In genomic region chr4:132545851-132546250, GRCm38 (mm10) we compare ENCODE assay signal across 9 mouse cellular contexts. TPM values are rescaled to one million over a fixed set of nuclear protein-coding genes. Genes with fewer than 3 reads are reported as not detected.
DNase-seq lines count a peak whose midpoint lies in the region; ATAC-seq and TF ChIP-seq lines count a peak whose summit lies in the region.
"Had no signal": no experiment of that assay in that cellular context is flagged by ENCODE, and none has a peak within 500 bp of the region (broad histone marks: within the 10 kb centered on the region; RNA-seq: fewer than 3 reads in every experiment).

No protein-coding gene starts in this region.

- H3K4me3 ChIP-seq in midbrain, embryonic 14.5 days (replicated peaks; ENCODE audit: low read depth, low read length): no peak overlapping the region
- no peak overlapping the region for H3K4me3 ChIP-seq in midbrain, embryonic 16.5 days (ENCODE audit: low read depth, low read length)
- H3K4me3 ChIP-seq in embryonic facial prominence, embryonic 10.5 days: no peak overlapping the region
- H3K4me3 ChIP-seq in hindbrain, postnatal 0 days (ENCODE audit: low read length): no peak overlapping the region
- H3K4me3 ChIP-seq: erythroblast, embryonic 14.5 days had no signal

- DNase-seq in midbrain, embryonic 14.5 days: peak; percentile 84
- peak; percentile 45 for DNase-seq in adrenal gland, adult 8-10 months
- peak; percentile 65 for DNase-seq in embryonic facial prominence, embryonic 10.5 days (ENCODE audit: low spot score)
- peak; percentile 80 for DNase-seq in hindbrain, postnatal 0 days (ENCODE audit: low spot score)
- peak; percentile 56 for DNase-seq in left cerebral cortex, postnatal 4 days
- DNase-seq in natural killer cell, adult 2 months (ENCODE audit: low spot score in 2 of 2): peak; percentile 59 to 71
- peak; percentile 62 for DNase-seq in thymus, postnatal 25 days

- 49% methylated on average over 8 of the region's 8 CpGs for WGBS in midbrain, embryonic 14.5 days
- 49% methylated on average over 8 of the region's 8 CpGs for WGBS in midbrain, embryonic 16.5 days
- 51% methylated on average over 8 of the region's 8 CpGs for WGBS in embryonic facial prominence, embryonic 10.5 days
- 46% methylated on average over 8 of the region's 8 CpGs for WGBS in hindbrain, postnatal 0 days

- no peak overlapping the region for H3K9ac ChIP-seq in midbrain, embryonic 14.5 days (replicated peaks; ENCODE audit: low read length)
- no peak overlapping the region for H3K9ac ChIP-seq in midbrain, embryonic 16.5 days (ENCODE audit: low read depth, low read length)
- no peak overlapping the region for H3K9ac ChIP-seq in hindbrain, postnatal 0 days (replicated peaks; ENCODE audit: low read length)

- intact Hi-C loops in left cerebral cortex, postnatal 4 days (cut with DNase I): no loop called here

- H3K27ac ChIP-seq in midbrain, embryonic 14.5 days (replicated peaks; ENCODE audit: low read depth, low read length): no peak overlapping the region
- no peak overlapping the region for H3K27ac ChIP-seq in midbrain, embryonic 16.5 days (ENCODE audit: low read length)
- no peak overlapping the region for H3K27ac ChIP-seq in embryonic facial prominence, embryonic 10.5 days (replicated peaks)
- no peak overlapping the region for H3K27ac ChIP-seq in hindbrain, postnatal 0 days

- no peaks in the 10 kb centered on the region for H3K27me3 ChIP-seq in midbrain, embryonic 14.5 days (ENCODE audit: control insufficient read depth, insufficient read depth, low read length)
- H3K27me3 ChIP-seq in midbrain, embryonic 16.5 days (ENCODE audit: control insufficient read depth, insufficient read depth, low read depth, low read length): no peaks in the 10 kb centered on the region
- no peaks in the 10 kb centered on the region for H3K27me3 ChIP-seq in embryonic facial prominence, embryonic 10.5 days (replicated peaks; ENCODE audit: low read depth, poor library complexity, severe bottlenecking)
- H3K27me3 ChIP-seq in hindbrain, postnatal 0 days (ENCODE audit: insufficient read depth, low read length): no peaks in the 10 kb centered on the region

- TF ChIP-seq CTCF in hindbrain, postnatal 0 days (IDR thresholded peaks at IDR 0.05; ENCODE audit: low read depth): peak; percentile 79

- peaks cover 85% of the 10 kb centered on the region for H3K36me3 ChIP-seq in midbrain, embryonic 14.5 days (ENCODE audit: control insufficient read depth, insufficient read depth, low read length)
- H3K36me3 ChIP-seq in midbrain, embryonic 16.5 days (ENCODE audit: control insufficient read depth, insufficient read depth, low read length): peaks cover 39% of the 10 kb centered on the region
- peaks cover 99% of the 10 kb centered on the region for H3K36me3 ChIP-seq in embryonic facial prominence, embryonic 10.5 days (replicated peaks)
- peaks cover 64% of the 10 kb centered on the region for H3K36me3 ChIP-seq in hindbrain, postnatal 0 days (ENCODE audit: insufficient read depth, low read length)

- H3K4me1 ChIP-seq in midbrain, embryonic 14.5 days (ENCODE audit: control insufficient read depth, insufficient read depth, low read length): no peaks in the 10 kb centered on the region
- no peaks in the 10 kb centered on the region for H3K4me1 ChIP-seq in midbrain, embryonic 16.5 days (ENCODE audit: control insufficient read depth, insufficient read depth, low read length)
- H3K4me1 ChIP-seq in embryonic facial prominence, embryonic 10.5 days: no peaks in the 10 kb centered on the region
- H3K4me1 ChIP-seq in hindbrain, postnatal 0 days (ENCODE audit: insufficient read depth, low read length): no peaks in the 10 kb centered on the region

- H3K4me2 ChIP-seq in midbrain, embryonic 14.5 days (ENCODE audit: low read length): no peak overlapping the region
- H3K4me2 ChIP-seq in midbrain, embryonic 16.5 days (ENCODE audit: low read length): no peak overlapping the region
- no peak overlapping the region for H3K4me2 ChIP-seq in hindbrain, postnatal 0 days (ENCODE audit: low read depth, low read length)

- no peak for ATAC-seq in midbrain, embryonic 14.5 days (ENCODE audit: low FRiP score, low TSS enrichment)
- no peak for ATAC-seq in midbrain, embryonic 16.5 days
- no peak for ATAC-seq in hindbrain, postnatal 0 days

- H3K9me3 ChIP-seq in midbrain, embryonic 14.5 days (ENCODE audit: control insufficient read depth, low read length): no peaks in the 10 kb centered on the region
- no peaks in the 10 kb centered on the region for H3K9me3 ChIP-seq in midbrain, embryonic 16.5 days (replicated peaks; ENCODE audit: control insufficient read depth, low read length, poor library complexity, severe bottlenecking)
- no peaks in the 10 kb centered on the region for H3K9me3 ChIP-seq in embryonic facial prominence, embryonic 10.5 days
- H3K9me3 ChIP-seq in hindbrain, postnatal 0 days (ENCODE audit: low read length): no peaks in the 10 kb centered on the region

RNA-seq across cellular contexts. Expression of gene Dnajc8, which starts 10.5 kb away (rescaled TPM):
- polyA plus RNA-seq in midbrain, embryonic 14.5 days (2014; fragmentation: Nextera tagmentation; extraction: Ambion mirVana): 149 and 152 TPM in 2 replicates
- polyA plus RNA-seq in midbrain, embryonic 16.5 days (2015; fragmentation: Nextera tagmentation; extraction: Ambion mirVana): 138 and 153 TPM in 2 replicates
- total RNA-seq in adrenal gland, adult 8-10 months (2022): 100 to 1,000 TPM in 2 of 4 experiments, 10 to 100 TPM in 2; 92.6 to 121 (median 106) TPM
- 222 TPM in 2 replicates for polyA plus RNA-seq in embryonic facial prominence, embryonic 10.5 days (2016; fragmentation: Nextera tagmentation; extraction: Ambion mirVana)
- total RNA-seq in hindbrain, postnatal 0 days (2014; rRNA removed): 64.6 and 95.5 TPM in 2 replicates
- 142 and 162 TPM in 2 replicates for polyA plus RNA-seq in hindbrain, postnatal 0 days (2015; fragmentation: Nextera tagmentation; extraction: Ambion mirVana)
- 10 to 100 TPM; 83.6 to 83.7 TPM for total RNA-seq in left cerebral cortex, postnatal 4 days (2021)

RNA-seq across cellular contexts. Expression of gene Atpif1, which starts 12.4 kb away (rescaled TPM):
- 1,327 and 1,547 TPM in 2 replicates for polyA plus RNA-seq in midbrain, embryonic 14.5 days (2014; fragmentation: Nextera tagmentation; extraction: Ambion mirVana)
- 1,190 and 1,253 TPM in 2 replicates for polyA plus RNA-seq in midbrain, embryonic 16.5 days (2015; fragmentation: Nextera tagmentation; extraction: Ambion mirVana)
- 100 to 1,000 TPM; 275 to 400 (median 333) TPM for total RNA-seq in adrenal gland, adult 8-10 months (2022)
- polyA plus RNA-seq in embryonic facial prominence, embryonic 10.5 days (2016; fragmentation: Nextera tagmentation; extraction: Ambion mirVana): 1,009 and 1,074 TPM in 2 replicates
- total RNA-seq in hindbrain, postnatal 0 days (2014; rRNA removed): 341 and 518 TPM in 2 replicates
- polyA plus RNA-seq in hindbrain, postnatal 0 days (2015; fragmentation: Nextera tagmentation; extraction: Ambion mirVana): 1,637 and 1,748 TPM in 2 replicates
- total RNA-seq in left cerebral cortex, postnatal 4 days (2021): 100 to 1,000 TPM; 652 to 682 TPM

RNA-seq across cellular contexts. Expression of gene Ptafr, which starts 18.0 kb away (rescaled TPM):
- polyA plus RNA-seq in midbrain, embryonic 14.5 days (2014; fragmentation: Nextera tagmentation; extraction: Ambion mirVana): 0.13 and 0.37 TPM in 2 replicates
- polyA plus RNA-seq in midbrain, embryonic 16.5 days (2015; fragmentation: Nextera tagmentation; extraction: Ambion mirVana): 0.36 and 0.54 TPM in 2 replicates
- total RNA-seq in adrenal gland, adult 8-10 months (2022): 1 to 10 TPM; 1.6 to 6.1 (median 3.8) TPM
- 0.28 and 0.44 TPM in 2 replicates for polyA plus RNA-seq in embryonic facial prominence, embryonic 10.5 days (2016; fragmentation: Nextera tagmentation; extraction: Ambion mirVana)
- 0.32 and 0.63 TPM in 2 replicates for total RNA-seq in hindbrain, postnatal 0 days (2014; rRNA removed)
- 0.61 and 0.64 TPM in 2 replicates for polyA plus RNA-seq in hindbrain, postnatal 0 days (2015; fragmentation: Nextera tagmentation; extraction: Ambion mirVana)
- total RNA-seq in left cerebral cortex, postnatal 4 days (2021): 1 to 10 TPM in 1 of 2 experiments, under 1 TPM in 1; 0.58 to 1.1 TPM

RNA-seq across cellular contexts. Expression of gene Sesn2, which starts 35.5 kb away (rescaled TPM):
- polyA plus RNA-seq in midbrain, embryonic 14.5 days (2014; fragmentation: Nextera tagmentation; extraction: Ambion mirVana): 4.7 and 5.5 TPM in 2 replicates
- polyA plus RNA-seq in midbrain, embryonic 16.5 days (2015; fragmentation: Nextera tagmentation; extraction: Ambion mirVana): 9.2 and 10.0 TPM in 2 replicates
- 10 to 100 TPM; 13.4 to 16.2 (median 14.4) TPM for total RNA-seq in adrenal gland, adult 8-10 months (2022)
- 12.3 and 13.3 TPM in 2 replicates for polyA plus RNA-seq in embryonic facial prominence, embryonic 10.5 days (2016; fragmentation: Nextera tagmentation; extraction: Ambion mirVana)
- 22.8 and 25.7 TPM in 2 replicates for total RNA-seq in hindbrain, postnatal 0 days (2014; rRNA removed)
- polyA plus RNA-seq in hindbrain, postnatal 0 days (2015; fragmentation: Nextera tagmentation; extraction: Ambion mirVana): 18.3 and 19.9 TPM in 2 replicates
- 1 to 10 TPM; 6.8 to 7.0 TPM for total RNA-seq in left cerebral cortex, postnatal 4 days (2021)
